Mouse (Mus musculus) urinary bladder, postnatal 25 days (tissue): ENCODE results near the gene Amigo2.

ENCODE experiments used
- DNase-seq: peaks from one replicate; pipeline ENCODE4 v3.0.0; 2022; ENCODE audit warnings: low spot score

The Amigo2 gene

GRCm38 (mm10) chr15:97246911-97247790, at the start of gene Amigo2, which contains the start of gene Pced1b:
TSS of gene Amigo2 (minus strand) at chr15:97247287.
TSS of gene Pced1b (plus strand) at chr15:97247107.
- peak; percentile 60 for DNase-seq

- no peak for DNase-seq
These were observed 44.4 kb upstream of the Amigo2 start for GRCm38 (mm10) chr15:97291291-97292050.

DNA sequence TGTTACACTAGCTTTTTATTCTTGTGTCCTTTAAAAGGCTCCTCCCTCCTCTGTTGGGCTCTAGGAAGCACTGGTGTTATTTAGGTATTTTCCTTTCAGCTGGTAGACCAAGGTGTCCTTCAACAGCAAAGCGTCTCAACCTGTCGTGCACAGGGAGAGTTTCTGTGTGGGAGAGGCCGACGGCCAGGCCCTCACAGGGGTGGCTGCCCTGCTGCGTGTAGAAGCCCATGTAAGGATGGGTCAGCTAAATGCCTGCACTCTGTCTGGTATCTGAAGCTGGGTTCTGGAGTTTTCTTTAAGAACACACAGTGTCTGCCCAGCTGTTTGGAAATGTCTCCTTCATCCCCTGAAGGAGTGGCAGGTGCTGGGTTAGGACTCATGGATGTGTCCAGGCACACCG, 43.3 kb upstream of the Amigo2 start:
- DNase-seq: no peak

- no peak for DNase-seq
These were observed 42.1 kb upstream of the Amigo2 start for GRCm38 (mm10) chr15:97289176-97289575.

- no peak for DNase-seq
These were observed 41.6 kb upstream of the Amigo2 start for GRCm38 (mm10) chr15:97288690-97289089.

DNA sequence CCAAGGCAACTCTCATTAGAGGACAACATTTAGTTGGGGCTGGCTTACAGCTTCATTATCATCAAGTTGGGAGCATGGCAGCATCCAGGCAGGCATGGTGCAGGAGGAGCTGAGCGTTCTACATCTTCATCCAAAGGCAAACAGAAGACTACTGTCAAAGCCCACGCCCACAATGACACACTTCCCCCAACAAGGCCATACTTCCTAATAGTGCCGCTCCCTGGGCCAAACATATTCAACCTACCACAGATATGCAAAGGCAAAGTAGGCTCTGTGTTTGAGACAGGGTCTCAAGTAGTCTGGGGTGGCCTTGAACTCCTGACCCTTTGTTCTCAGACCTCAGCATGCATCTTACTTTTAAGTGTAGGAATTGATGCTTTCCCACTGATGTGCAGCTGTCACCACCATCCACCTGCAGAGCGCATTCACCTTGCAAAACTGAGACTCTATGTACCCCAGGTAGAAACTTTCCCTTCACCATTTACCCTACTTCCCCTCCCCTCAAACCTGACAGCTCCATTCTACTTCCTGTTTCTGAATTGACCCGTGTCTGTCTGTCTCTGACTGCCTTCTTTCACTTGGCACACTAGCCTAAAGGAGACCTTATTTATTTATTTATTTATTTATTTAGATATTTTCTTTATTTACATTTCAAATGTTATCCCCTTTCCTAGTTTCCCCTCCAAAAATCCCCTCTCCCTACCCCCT, 40.5 kb upstream of the Amigo2 start:
- DNase-seq: no peak

- no peak for DNase-seq
These were observed 39.6 kb upstream of the Amigo2 start for GRCm38 (mm10) chr15:97286731-97287130.

DNA sequence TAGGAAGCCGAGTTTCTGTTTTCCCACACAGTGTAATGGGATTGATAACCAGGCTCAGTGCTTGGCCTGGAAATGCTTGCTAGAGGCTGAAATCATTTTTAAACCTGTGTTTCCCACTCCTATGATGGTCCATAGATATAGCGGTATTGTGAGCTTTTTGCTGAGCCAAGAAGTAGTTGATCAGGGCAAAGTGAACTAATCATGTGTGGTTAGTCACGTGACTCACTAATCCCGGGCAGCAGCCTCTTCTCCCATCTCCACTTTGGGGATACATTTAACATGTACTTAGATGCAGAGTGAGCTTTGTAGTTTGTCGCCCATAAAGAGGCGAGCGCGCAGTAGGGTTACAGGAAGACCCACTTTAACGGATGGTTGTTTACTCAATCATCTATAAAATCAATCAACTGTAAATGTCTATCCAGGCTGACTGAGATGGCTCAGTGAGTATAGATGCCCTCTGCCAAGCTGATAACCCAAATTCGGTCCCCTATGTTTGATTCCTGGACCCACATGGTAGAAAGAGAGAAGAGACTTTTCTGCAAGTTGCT, 38.7 kb upstream of the Amigo2 start:
- DNase-seq: no peak

DNA sequence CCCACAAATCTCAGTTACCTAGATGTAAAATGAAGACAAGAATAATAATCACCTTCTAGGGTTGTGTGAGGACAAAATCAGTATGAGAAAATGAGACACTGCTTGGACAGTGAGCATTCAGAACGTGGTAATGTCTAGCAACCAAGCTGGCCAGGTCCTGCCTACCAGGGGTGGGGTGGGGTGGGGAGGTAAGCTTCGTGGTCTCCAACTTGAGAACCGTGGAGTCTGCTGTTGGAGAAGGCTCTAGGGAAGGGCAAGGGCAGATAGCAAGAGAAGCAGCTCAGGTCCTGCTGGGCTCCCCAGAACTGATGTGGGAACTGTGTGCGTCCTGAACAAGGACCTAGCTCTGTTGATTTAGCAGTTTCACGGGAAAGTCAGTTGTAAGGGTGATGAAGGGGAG, 37.1 kb upstream of the Amigo2 start:
- no peak for DNase-seq

GRCm38 (mm10) chr15:97282572-97282881, 35.4 kb upstream of the Amigo2 start:
- no peak for DNase-seq

- DNase-seq: no peak
These were observed 34.9 kb upstream of the Amigo2 start for GRCm38 (mm10) chr15:97281712-97282571.

DNA sequence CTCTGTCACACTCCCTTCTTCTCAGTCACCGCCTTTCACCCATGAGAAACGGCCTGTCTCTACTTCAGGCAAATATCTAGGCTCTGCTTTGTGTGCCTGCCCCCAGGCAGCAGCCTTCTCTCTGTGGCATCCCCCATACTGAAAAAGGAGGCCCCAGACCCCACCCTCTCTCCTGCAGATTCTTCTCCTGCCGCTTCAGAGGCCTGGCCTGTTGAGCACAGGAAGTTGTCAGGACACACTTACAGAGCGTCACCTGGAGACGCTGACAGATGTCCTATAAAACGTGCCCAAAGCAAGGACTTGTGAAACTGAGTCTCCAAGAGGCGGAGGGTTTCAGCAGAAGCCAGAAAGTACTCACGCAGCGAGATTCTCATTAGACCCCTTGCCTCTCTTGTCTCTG, 33.7 kb upstream of the Amigo2 start:
- DNase-seq: no peak

DNA sequence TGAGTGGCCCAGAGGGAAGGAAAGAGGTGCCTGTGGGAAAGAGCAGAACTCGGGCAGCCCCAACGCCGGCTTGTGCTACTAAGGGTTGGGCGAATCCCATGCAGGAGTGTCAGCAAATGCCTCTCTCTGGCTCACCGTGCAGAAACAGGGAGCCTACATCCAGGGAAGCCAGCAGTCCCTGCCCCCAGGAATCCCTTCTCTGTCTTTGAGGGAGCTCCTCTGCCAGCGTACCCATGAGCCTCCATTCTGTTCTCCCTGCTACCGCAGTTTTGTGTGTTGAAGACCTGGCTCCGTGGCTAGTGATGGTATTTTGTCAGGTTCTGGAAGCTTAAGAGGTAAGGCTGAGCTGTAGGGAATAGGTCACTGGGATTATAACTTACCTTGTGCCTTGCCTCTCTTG, 33.0 kb upstream of the Amigo2 start:
- DNase-seq: no peak

- DNase-seq: no peak
These were observed 31.4 kb upstream of the Amigo2 start for GRCm38 (mm10) chr15:97278340-97278948.

DNA sequence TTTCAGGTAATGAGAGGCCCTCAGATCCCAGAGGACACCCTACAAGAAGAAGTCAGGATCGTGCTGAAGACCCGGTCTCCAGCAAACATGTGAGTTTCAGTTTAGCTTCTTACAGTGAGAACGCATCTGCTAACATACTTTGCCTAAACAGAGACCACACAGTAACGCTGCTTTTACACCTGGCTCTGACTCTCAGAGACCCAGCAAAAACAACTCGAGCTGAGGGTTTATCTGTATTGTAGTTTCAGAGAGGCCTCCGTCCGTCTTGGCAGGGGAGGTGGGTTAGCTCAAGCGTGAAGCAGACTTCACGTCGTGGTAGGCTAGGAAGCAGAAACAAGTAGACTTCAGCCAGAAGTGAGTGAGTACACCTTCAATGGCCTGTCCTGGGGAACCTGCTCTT, 30.2 kb upstream of the Amigo2 start:
- DNase-seq: no peak

- no peak for DNase-seq
These were observed 29.6 kb upstream of the Amigo2 start for GRCm38 (mm10) chr15:97276660-97277153.

GRCm38 (mm10) chr15:97275626-97276395, 28.7 kb upstream of the Amigo2 start:
- no peak for DNase-seq

- DNase-seq: no peak
These were observed 25.7 kb upstream of the Amigo2 start for GRCm38 (mm10) chr15:97272831-97273230.

DNA sequence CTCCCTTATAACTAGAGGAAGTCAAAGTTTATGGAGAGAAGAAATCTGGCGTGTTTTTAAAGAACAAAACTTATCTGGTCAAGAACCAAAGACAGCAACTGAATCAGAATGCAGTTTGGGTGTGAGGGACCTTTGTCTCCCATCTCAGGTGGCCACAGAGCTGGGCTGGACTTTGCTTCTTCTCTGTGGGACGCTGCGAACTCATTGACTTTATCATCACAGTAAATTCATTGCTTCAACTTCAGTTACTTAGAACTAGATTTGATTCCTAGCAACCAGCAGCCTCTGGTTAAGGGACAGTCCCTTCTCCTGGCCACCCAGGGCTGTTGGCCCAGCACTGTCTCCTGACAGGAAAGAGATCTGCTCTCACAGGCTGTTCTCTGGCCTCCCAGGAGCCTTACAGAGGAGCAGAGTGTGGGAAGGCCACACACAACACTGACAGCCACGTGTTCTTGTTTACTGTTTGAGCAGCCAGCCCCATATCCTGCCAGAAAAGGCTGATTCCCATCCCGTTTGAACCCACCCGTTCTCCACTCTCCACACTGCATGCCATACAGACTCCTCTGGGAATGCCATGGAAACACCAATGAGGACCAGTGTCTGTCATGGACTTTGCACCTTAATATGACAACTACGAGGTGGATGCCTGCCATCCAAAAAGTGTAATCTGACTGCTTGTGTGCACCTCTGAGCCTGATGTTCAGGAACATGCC, 25.1 kb upstream of the Amigo2 start:
- DNase-seq: no peak
